Mouse (Mus musculus) liver, postnatal 0 days (tissue): ENCODE results near the gene Galnt4. TPM values are rescaled to one million over a fixed set of nuclear protein-coding genes. Genes with fewer than 3 reads are reported as not detected.
"Not testable (repeated sequence)": the region's sequence is repeated elsewhere in the genome, so short reads cannot be mapped to it uniquely, and the experiment has no call there.

Source experiments
- ATAC-seq: fragments of 200-750 bp; cut with Nextera tagmentation; 2 replicates; pipeline ENCODE4 v1.8.0; 2017; ENCODE audit warnings: mild to moderate bottlenecking, moderate library complexity
- DNase-seq: peaks from one replicate; pipeline ENCODE4 v3.0.0-alpha.2; 2016
- H3K27ac ChIP-seq: fragments of 300-500 bp; sonication (generic); 2 replicates; pipeline ENCODE4 v1.5.1; 2014; ENCODE audit warnings: antibody characterized with exemption, moderate library complexity, mild to moderate bottlenecking, low read depth
- H3K27me3 ChIP-seq: fragments of 300-500 bp; sonication (generic); 2 replicates; pipeline ENCODE4 v1.6.1; 2014; ENCODE audit warnings: low read length, control low read depth, mixed read lengths; ENCODE audit not compliant: insufficient read depth
- H3K36me3 ChIP-seq: fragments of 300-500 bp; sonication (generic); replicated peaks from 2 replicates; pipeline ENCODE4 v1.6.1; 2014; ENCODE audit warnings: mild to moderate bottlenecking, control low read depth, low read length, moderate library complexity, mixed read lengths; ENCODE audit not compliant: insufficient read depth
- H3K4me1 ChIP-seq: fragments of 300-500 bp; sonication (generic); 2 replicates; pipeline ENCODE4 v1.6.1; 2014; ENCODE audit warnings: antibody characterized with exemption, mild to moderate bottlenecking, control low read depth; ENCODE audit not compliant: insufficient read depth
- H3K4me2 ChIP-seq: fragments of 300-500 bp; sonication (generic); 2 replicates; pipeline ENCODE4 v1.6.1; 2014; ENCODE audit warnings: low read depth, mild to moderate bottlenecking, low read length, moderate library complexity, mixed read lengths
- H3K4me3 ChIP-seq: fragments of 300-500 bp; sonication (generic); 2 replicates; pipeline ENCODE4 v1.5.1; 2014; ENCODE audit warnings: low read depth, low read length
- H3K9ac ChIP-seq: fragments of 300-500 bp; sonication (generic); replicated peaks from 2 replicates; pipeline ENCODE4 v1.6.1; 2014; ENCODE audit warnings: mild to moderate bottlenecking, moderate library complexity
- H3K9me3 ChIP-seq: fragments of 300-500 bp; sonication (generic); 2 replicates; pipeline ENCODE4 v1.6.1; 2016; ENCODE audit warnings: mild to moderate bottlenecking, control low read depth, low read length, mixed read lengths
- CTCF ChIP-seq: sonication (generic); IDR thresholded peaks from 2 replicates; pipeline ENCODE4 v1.5.1; 2016; ENCODE audit warnings: antibody characterized with exemption, low read depth
- EP300 ChIP-seq: IDR thresholded peaks from 2 replicates; pipeline ENCODE4 v1.6.1; 2016; ENCODE audit warnings: antibody characterized with exemption, low read depth, mild to moderate bottlenecking
- WGBS: fragments of 180-500 bp; shearing (Covaris S2); extraction: QIAGEN DNeasy Blood & Tissue Kit; methylation state at CpG from one replicate; pipeline ENCODE4 v1.1.7; 2014; ENCODE audit not compliant: insufficient replicate concordance; 5-methylcytosine and 5-hydroxymethylcytosine counted together
- polyA plus RNA-seq: library from polyadenylated mRNA; unstranded; fragments of >200 nt; fragmentation: Nextera tagmentation; extraction: Ambion mirVana; gene quantifications from 2 replicates; pipeline ENCODE4 v1.2.1, GENCODE M21; 2015

Galnt4 gene
- polyA plus RNA-seq, 1 experiment from 2014 or later = 2.6 TPM

DNA sequence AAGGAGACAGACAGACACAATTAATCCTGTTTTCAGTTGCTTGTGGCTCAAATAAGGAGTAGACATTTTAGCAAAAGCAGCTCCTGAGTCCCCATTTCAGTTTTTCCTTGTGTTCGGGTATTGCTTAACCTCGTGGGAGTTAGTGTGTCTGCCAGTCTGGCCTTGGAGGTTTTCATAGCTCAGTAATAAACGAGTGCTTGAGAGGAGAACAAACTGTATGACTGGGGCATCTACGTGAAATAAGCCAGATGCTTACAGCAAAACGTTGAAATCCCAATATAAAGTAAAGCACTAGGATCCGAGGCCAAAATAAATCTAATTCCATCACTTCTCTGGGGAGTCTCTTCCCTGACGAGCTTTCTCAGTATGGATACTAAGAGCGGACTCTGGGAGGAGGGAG is 37.7 kb downstream of the Galnt4 start:
- TF ChIP-seq CTCF = no peak
- Histone ChIP-seq H3K36me3 (no peaks in the 10 kb centered on the region), H3K4me1 (no peaks in the 10 kb centered on the region), H3K4me2 (no peak overlapping the region), H3K27ac (no peak overlapping the region), H3K9me3 (no peaks in the 10 kb centered on the region), H3K9ac (no peak overlapping the region), H3K27me3 (no peaks in the 10 kb centered on the region), H3K4me3 (no peak overlapping the region)
- ATAC-seq (no peak), DNase-seq (peak; percentile 2)
- 76% methylated on average over 8 of the region's 8 CpGs for WGBS

DNA sequence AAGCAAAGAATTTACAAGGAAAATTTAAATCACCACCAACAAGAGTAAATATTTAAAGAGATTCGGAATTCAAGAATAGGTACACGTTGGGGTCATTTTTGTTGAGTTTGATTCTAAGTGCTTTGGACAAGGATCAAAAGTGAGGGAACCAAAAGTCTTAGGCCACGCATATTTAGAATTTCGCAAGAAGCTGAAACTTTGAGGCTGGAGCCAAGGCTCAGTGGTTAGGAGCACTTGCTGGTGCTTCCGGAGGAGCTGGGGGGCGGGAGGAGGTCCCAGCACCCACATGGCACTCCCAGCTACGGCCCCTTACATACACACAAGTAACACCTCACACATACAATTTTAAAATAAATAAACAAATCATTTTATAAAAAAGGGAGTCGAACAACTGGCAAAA is 38.6 kb downstream of the Galnt4 start:
- no peak for DNase-seq
- no peak for ATAC-seq
- Histone ChIP-seq H3K4me1 (no peaks in the 10 kb centered on the region), H3K27ac (no peak overlapping the region), H3K4me2 (no peak overlapping the region), H3K9me3 (no peaks in the 10 kb centered on the region), H3K4me3 (no peak overlapping the region), H3K36me3 (no peaks in the 10 kb centered on the region), H3K9ac (no peak overlapping the region), H3K27me3 (no peaks in the 10 kb centered on the region)
- WGBS = 77% methylated on average over 8 of the region's 8 CpGs
- TF ChIP-seq CTCF = no peak
- no peak for TF ChIP-seq EP300

DNA sequence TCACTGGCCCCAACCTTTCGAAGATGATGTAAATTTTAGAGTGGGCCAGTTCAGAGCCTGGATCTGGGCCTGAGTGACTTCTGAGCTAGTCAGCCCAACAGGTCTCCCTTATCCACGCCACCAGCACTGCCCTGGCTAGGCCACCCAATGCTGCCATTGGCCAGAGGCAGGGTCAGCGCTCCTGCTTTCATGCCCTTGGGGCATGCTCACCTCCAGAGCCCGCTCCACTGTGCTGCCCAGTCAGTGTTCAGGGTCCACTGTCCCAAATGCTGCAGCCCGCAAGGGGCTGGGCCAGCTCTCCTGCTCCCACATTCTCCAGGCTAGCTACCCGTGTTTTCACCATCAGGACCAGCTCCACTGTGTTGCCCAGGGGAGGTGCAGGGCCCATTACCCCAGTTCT is 42.1 kb downstream of the Galnt4 start:
- no peak overlapping the region for H3K4me2 ChIP-seq
- ATAC-seq = no peak
- H3K4me3 ChIP-seq = no peak overlapping the region
- no peaks in the 10 kb centered on the region for H3K36me3 ChIP-seq
- no peak overlapping the region for H3K9ac ChIP-seq
- WGBS = 88% methylated on average over 6 of the region's 6 CpGs
- no peak for TF ChIP-seq CTCF
- TF ChIP-seq EP300 = no peak
- no peak for DNase-seq
- no peaks in the 10 kb centered on the region for H3K9me3 ChIP-seq
- H3K27ac ChIP-seq = no peak overlapping the region
- no peaks in the 10 kb centered on the region for H3K27me3 ChIP-seq
- no peaks in the 10 kb centered on the region for H3K4me1 ChIP-seq

DNA sequence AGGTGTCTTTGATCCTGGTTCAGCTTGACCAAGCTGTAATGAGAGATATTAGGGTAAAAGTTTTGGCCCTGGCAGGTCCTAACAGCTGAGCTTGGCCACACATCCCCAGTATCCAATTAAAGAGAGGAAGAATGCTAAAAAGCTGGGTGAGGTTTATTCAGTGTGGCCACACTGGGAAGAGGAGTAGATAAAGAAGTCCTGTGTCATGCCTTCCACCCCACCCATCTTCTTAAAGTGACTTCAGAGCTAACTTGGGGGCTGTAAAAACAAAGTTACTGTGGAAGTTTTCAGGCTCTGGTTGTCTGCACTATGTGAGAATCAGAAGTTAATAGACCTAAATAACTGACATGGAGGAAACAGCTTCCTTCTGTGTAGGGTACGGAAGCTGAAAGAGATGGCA is 43.6 kb downstream of the Galnt4 start:
- no peak overlapping the region for H3K4me2 ChIP-seq
- peak; percentile 40; the same call in 1 of the 2 replicates for ATAC-seq
- DNase-seq = no peak
- no peaks in the 10 kb centered on the region for H3K27me3 ChIP-seq
- no peak overlapping the region for H3K4me3 ChIP-seq
- H3K9me3 ChIP-seq = no peaks in the 10 kb centered on the region
- no peak overlapping the region for H3K9ac ChIP-seq
- H3K36me3 ChIP-seq = no peaks in the 10 kb centered on the region
- WGBS = 85% methylated on average over 1 of the region's 1 CpGs
- no peaks in the 10 kb centered on the region for H3K4me1 ChIP-seq
- no peak for TF ChIP-seq EP300
- TF ChIP-seq CTCF = no peak
- no peak overlapping the region for H3K27ac ChIP-seq

DNA sequence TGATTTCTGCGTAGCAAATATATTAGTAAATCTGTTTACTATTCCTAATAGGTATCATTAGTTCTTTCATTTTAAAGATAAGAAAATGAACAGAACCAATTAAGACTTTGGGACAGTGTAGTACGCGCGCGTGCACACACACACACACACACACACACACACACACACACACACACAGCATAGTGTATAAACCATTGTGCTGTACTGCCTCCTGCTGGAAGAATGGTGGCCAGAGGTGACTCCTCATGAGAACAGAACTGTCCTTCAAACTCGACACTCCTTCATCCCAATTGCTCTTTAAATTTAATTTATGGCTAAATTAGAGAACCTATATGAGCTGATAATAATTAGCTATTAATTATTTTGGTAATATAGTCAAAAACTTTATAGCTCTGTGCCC is 44.1 kb downstream of the Galnt4 start:
- Histone ChIP-seq H3K27me3 (no peaks in the 10 kb centered on the region), H3K4me3 (no peak overlapping the region), H3K4me1 (no peaks in the 10 kb centered on the region), H3K4me2 (no peak overlapping the region), H3K36me3 (no peaks in the 10 kb centered on the region), H3K27ac (no peak overlapping the region), H3K9ac (no peak overlapping the region), H3K9me3 (no peaks in the 10 kb centered on the region)
- TF ChIP-seq EP300 (no peak), CTCF (peak; percentile 76)
- ATAC-seq (peak; percentile 58; the same call in 1 of the 2 replicates), DNase-seq (peak; percentile 53)
- 84% methylated on average over 6 of the region's 6 CpGs for WGBS

DNA sequence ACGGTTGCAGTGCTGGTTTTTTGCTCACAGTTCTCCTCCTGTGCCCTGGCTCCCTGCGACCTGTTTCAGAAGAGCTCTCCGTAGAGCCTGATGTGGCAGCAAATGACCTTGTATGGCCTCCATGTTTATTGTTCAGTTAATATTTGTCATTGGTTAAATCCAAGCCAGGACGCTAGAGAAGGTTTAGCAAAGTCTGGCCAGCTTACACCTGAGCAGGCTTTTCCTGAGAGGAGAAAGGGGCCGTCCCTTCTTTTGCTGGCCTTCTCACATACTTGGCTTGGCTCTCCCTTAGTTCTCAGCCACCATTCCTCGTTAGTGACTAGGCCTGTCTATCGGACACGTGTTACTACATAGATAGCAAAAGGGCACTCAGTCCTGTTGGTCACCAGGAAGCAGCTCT is 46.7 kb downstream of the Galnt4 start:
- Histone ChIP-seq H3K9ac (no peak overlapping the region), H3K9me3 (no peaks in the 10 kb centered on the region), H3K27me3 (no peaks in the 10 kb centered on the region), H3K36me3 (no peaks in the 10 kb centered on the region), H3K4me2 (no peak overlapping the region), H3K4me1 (no peaks in the 10 kb centered on the region), H3K27ac (peak overlapping the region; percentile 39), H3K4me3 (no peak overlapping the region)
- DNase-seq (no peak), ATAC-seq (peak; percentile 66)
- 57% methylated on average over 8 of the region's 8 CpGs for WGBS
- no peak for TF ChIP-seq CTCF
- TF ChIP-seq EP300 = no peak

DNA sequence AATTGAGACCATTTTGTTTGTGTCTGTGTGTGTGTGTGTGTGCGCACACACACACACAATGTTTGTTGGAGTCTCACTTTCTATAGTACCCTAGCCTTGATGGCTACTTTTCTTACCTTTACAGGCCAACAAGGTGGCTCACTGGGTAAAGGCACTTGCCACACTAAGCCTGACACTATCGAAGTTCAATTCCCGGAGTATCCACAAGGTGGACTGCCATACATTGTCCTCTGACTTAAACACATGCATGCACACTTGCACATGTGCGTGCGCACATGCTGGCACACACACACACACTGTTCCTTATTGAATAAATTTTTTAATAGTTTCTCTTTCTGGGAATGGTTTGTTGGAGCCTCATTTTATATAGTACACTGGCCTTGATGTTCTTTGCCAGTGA is 48.8 kb downstream of the Galnt4 start:
- Histone ChIP-seq H3K9me3 (no peaks in the 10 kb centered on the region), H3K4me3 (no peak overlapping the region), H3K4me2 (no peak overlapping the region), H3K27ac (no peak overlapping the region), H3K4me1 (no peaks in the 10 kb centered on the region), H3K27me3 (no peaks in the 10 kb centered on the region), H3K9ac (no peak overlapping the region), H3K36me3 (0 out of 2 replicates have a peak, but pooled peaks cover 4% of the 10 kb centered on the region)
- DNase-seq = no peak
- WGBS = 90% methylated on average over 5 of the region's 5 CpGs
- no peak for ATAC-seq
- TF ChIP-seq CTCF = peak; percentile 43
- TF ChIP-seq EP300 = no peak

DNA sequence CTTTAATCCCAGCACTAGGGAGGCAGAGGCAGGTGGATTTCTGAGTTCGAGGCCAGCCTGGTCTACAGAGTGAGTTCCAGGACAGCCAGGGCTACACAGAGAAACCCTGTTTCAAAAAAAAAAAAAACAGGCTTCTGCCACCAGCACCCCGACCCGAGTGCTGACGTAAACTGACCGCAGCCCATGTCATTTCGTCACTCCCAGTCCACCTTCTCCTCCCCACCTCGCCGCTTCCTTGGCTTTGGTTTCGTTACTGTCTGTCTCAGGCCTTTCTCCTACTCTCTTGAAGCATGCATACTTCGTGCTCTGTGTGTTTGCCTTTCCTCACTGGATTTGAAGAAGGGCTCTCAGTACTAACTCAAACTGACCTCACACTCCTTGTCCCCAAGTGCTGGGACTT is 49.7 kb downstream of the Galnt4 start:
- DNase-seq = peak; percentile 20
- not testable (repeated sequence) for H3K27me3 ChIP-seq, H3K36me3 ChIP-seq, H3K4me3 ChIP-seq, H3K27ac ChIP-seq, H3K4me1 ChIP-seq, ATAC-seq, H3K9me3 ChIP-seq, H3K9ac ChIP-seq, H3K4me2 ChIP-seq
- WGBS = 82% methylated on average over 10 of the region's 10 CpGs
